9 mouse cellular contexts compared by ENCODE assay signal in genomic region chr1:75421794-75422193, GRCm38 (mm10). TPM values are rescaled to one million over a fixed set of nuclear protein-coding genes. Genes with fewer than 3 reads are reported as not detected.
A peak's percentile ranks its signal among the peaks of the same experiment; 100 is the strongest.
DNase-seq lines count a peak whose midpoint lies in the region; ATAC-seq and TF ChIP-seq lines count a peak whose summit lies in the region.
"Had no signal": no experiment of that assay in that cellular context is flagged by ENCODE, and none has a peak within 500 bp of the region (broad histone marks: within the 10 kb centered on the region; RNA-seq: fewer than 3 reads in every experiment).

No protein-coding gene starts in this region.

- WGBS in kidney, postnatal 0 days = 31% methylated on average over 20 of the region's 20 CpGs
- 4% methylated on average over 20 of the region's 20 CpGs for WGBS in forebrain, embryonic 12.5 days
- whole genome bisulfite sequencing in hindbrain, postnatal 0 days = 13% methylated on average over 20 of the region's 20 CpGs
- WGBS in neural tube, embryonic 13.5 days = 6% methylated on average over 20 of the region's 20 CpGs

- no peak for DNase-seq in kidney, postnatal 0 days (ENCODE audit: low spot score)
- DNase-seq in kidney, adult 9 months = no peak
- no peak for DNase-seq in hindbrain, postnatal 0 days (ENCODE audit: low spot score)
- no peak for DNase-seq in adrenal gland, postnatal 36 days
- no peak for DNase-seq in right cerebral cortex, postnatal 36 days (ENCODE audit: low spot score in 2 of 2)
- DNase-seq: lung, adult 18-20 months; thymus, postnatal 36 days had no signal

- peaks cover 16% of the 10 kb centered on the region for H3K4me1 ChIP-seq in kidney, postnatal 0 days (replicated peaks; ENCODE audit: insufficient read depth, low read length)
- peaks cover 33% of the 10 kb centered on the region for H3K4me1 ChIP-seq in forebrain, embryonic 12.5 days
- no peaks in the 10 kb centered on the region for H3K4me1 ChIP-seq in hindbrain, postnatal 0 days (ENCODE audit: insufficient read depth, low read length)
- peaks cover 28% of the 10 kb centered on the region for H3K4me1 ChIP-seq in neural tube, embryonic 13.5 days (replicated peaks)

- H3K9ac ChIP-seq in kidney, postnatal 0 days (ENCODE audit: low read depth, low read length) = no peak overlapping the region
- peak overlapping the region; percentile 38 for H3K9ac ChIP-seq in forebrain, embryonic 12.5 days
- H3K9ac ChIP-seq in hindbrain, postnatal 0 days (replicated peaks; ENCODE audit: low read length) = 0 out of 2 replicates have a peak overlapping the region, but pooled peaks have one; percentile 13
- peak overlapping the region; percentile 66 for H3K9ac ChIP-seq in neural tube, embryonic 13.5 days

- H3K36me3 ChIP-seq in kidney, postnatal 0 days (ENCODE audit: insufficient read depth, low read length) = no peaks in the 10 kb centered on the region
- H3K36me3 ChIP-seq in forebrain, embryonic 12.5 days (replicated peaks) = no peaks in the 10 kb centered on the region
- no peaks in the 10 kb centered on the region for H3K36me3 ChIP-seq in hindbrain, postnatal 0 days (ENCODE audit: insufficient read depth, low read length)
- H3K36me3 ChIP-seq in neural tube, embryonic 13.5 days = peaks cover 17% of the 10 kb centered on the region; the same call in 1 of the 2 replicates

- H3K4me2 ChIP-seq in kidney, postnatal 0 days (ENCODE audit: low read length) = 0 out of 2 replicates have a peak overlapping the region, but pooled peaks have one; percentile 57
- H3K4me2 ChIP-seq in forebrain, embryonic 12.5 days = peak overlapping the region; percentile 56
- H3K4me2 ChIP-seq in hindbrain, postnatal 0 days (ENCODE audit: low read depth, low read length) = no peak overlapping the region
- H3K4me2 ChIP-seq in neural tube, embryonic 13.5 days = peak overlapping the region; percentile 60

- no peak for TF ChIP-seq CTCF in kidney, postnatal 0 days (IDR thresholded peaks at IDR 0.05; ENCODE audit: low read depth)
- TF ChIP-seq CTCF in hindbrain, postnatal 0 days (IDR thresholded peaks at IDR 0.05; ENCODE audit: low read depth) = no peak

- peak overlapping the region; percentile 30 for H3K4me3 ChIP-seq in kidney, postnatal 0 days (replicated peaks; ENCODE audit: low read depth, low read length)
- peak overlapping the region; percentile 39 for H3K4me3 ChIP-seq in forebrain, embryonic 12.5 days (replicated peaks)
- no peak overlapping the region for H3K4me3 ChIP-seq in hindbrain, postnatal 0 days (ENCODE audit: low read length)
- H3K4me3 ChIP-seq in neural tube, embryonic 13.5 days = peak overlapping the region; percentile 35; the same call in 1 of the 2 replicates

- H3K27ac ChIP-seq in kidney, postnatal 0 days = no peak overlapping the region
- no peak overlapping the region for H3K27ac ChIP-seq in forebrain, embryonic 12.5 days
- no peak overlapping the region for H3K27ac ChIP-seq in hindbrain, postnatal 0 days
- H3K27ac ChIP-seq in neural tube, embryonic 13.5 days (replicated peaks) = no peak overlapping the region

- ATAC-seq in kidney, postnatal 0 days (replicated peaks; ENCODE audit: low FRiP score, low read depth) = no peak; the same call in 1 of the 2 replicates
- ATAC-seq in forebrain, embryonic 12.5 days (ENCODE audit: low FRiP score) = no peak
- ATAC-seq in hindbrain, postnatal 0 days = 0 out of 2 replicates have a peak, but pooled peaks have one; percentile 13
- ATAC-seq in neural tube, embryonic 13.5 days (ENCODE audit: low read depth) = no peak

- no peaks in the 10 kb centered on the region for H3K9me3 ChIP-seq in kidney, postnatal 0 days (replicated peaks; ENCODE audit: low read length)
- H3K9me3 ChIP-seq in forebrain, embryonic 12.5 days = no peaks in the 10 kb centered on the region
- no peaks in the 10 kb centered on the region for H3K9me3 ChIP-seq in hindbrain, postnatal 0 days (ENCODE audit: low read length)
- no peaks in the 10 kb centered on the region for H3K9me3 ChIP-seq in neural tube, embryonic 13.5 days

- peaks cover 22% of the 10 kb centered on the region for H3K27me3 ChIP-seq in kidney, postnatal 0 days (ENCODE audit: insufficient read depth, low read length)
- peaks cover 60% of the 10 kb centered on the region for H3K27me3 ChIP-seq in forebrain, embryonic 12.5 days
- H3K27me3 ChIP-seq in hindbrain, postnatal 0 days (ENCODE audit: insufficient read depth, low read length) = peaks cover 35% of the 10 kb centered on the region
- peaks cover 65% of the 10 kb centered on the region for H3K27me3 ChIP-seq in neural tube, embryonic 13.5 days

RNA-seq across cellular contexts. Expression of gene Gmppa, which starts 13.9 kb away (rescaled TPM):
- polyA plus RNA-seq in kidney, postnatal 0 days (2015; fragmentation: Nextera tagmentation; extraction: Ambion mirVana) = 69.5 and 72.5 TPM in 2 replicates
- polyA plus RNA-seq in forebrain, embryonic 12.5 days (2016; fragmentation: Nextera tagmentation; extraction: Ambion mirVana) = 54.8 and 55.8 TPM in 2 replicates
- total RNA-seq in hindbrain, postnatal 0 days (2014; rRNA removed) = 88.0 and 96.8 TPM in 2 replicates
- 59.9 and 63.1 TPM in 2 replicates for polyA plus RNA-seq in hindbrain, postnatal 0 days (2015; fragmentation: Nextera tagmentation; extraction: Ambion mirVana)
- polyA plus RNA-seq in neural tube, embryonic 13.5 days (2015; fragmentation: Nextera tagmentation; extraction: Ambion mirVana) = 74.4 and 75.9 TPM in 2 replicates
- total RNA-seq in adrenal gland, postnatal 36 days (2021) = 10 to 100 TPM; 58.7 to 72.1 TPM

RNA-seq across cellular contexts. Expression of gene Asic4, which starts 28.4 kb away (rescaled TPM):
- polyA plus RNA-seq in kidney, postnatal 0 days (2015; fragmentation: Nextera tagmentation; extraction: Ambion mirVana) = 0.40 and 0.45 TPM in 2 replicates
- 6.4 and 8.2 TPM in 2 replicates for polyA plus RNA-seq in forebrain, embryonic 12.5 days (2016; fragmentation: Nextera tagmentation; extraction: Ambion mirVana)
- total RNA-seq in hindbrain, postnatal 0 days (2014; rRNA removed) = 71.4 and 74.1 TPM in 2 replicates
- polyA plus RNA-seq in hindbrain, postnatal 0 days (2015; fragmentation: Nextera tagmentation; extraction: Ambion mirVana) = 17.0 and 21.0 TPM in 2 replicates
- 28.7 and 28.8 TPM in 2 replicates for polyA plus RNA-seq in neural tube, embryonic 13.5 days (2015; fragmentation: Nextera tagmentation; extraction: Ambion mirVana)
- 1 to 10 TPM; 3.1 to 4.8 TPM for total RNA-seq in adrenal gland, postnatal 36 days (2021)

RNA-seq across cellular contexts. Expression of gene Speg, which starts 46.7 kb away (rescaled TPM):
- 40.1 and 44.3 TPM in 2 replicates for polyA plus RNA-seq in kidney, postnatal 0 days (2015; fragmentation: Nextera tagmentation; extraction: Ambion mirVana)
- 10.0 and 11.3 TPM in 2 replicates for polyA plus RNA-seq in forebrain, embryonic 12.5 days (2016; fragmentation: Nextera tagmentation; extraction: Ambion mirVana)
- 50.4 and 52.7 TPM in 2 replicates for total RNA-seq in hindbrain, postnatal 0 days (2014; rRNA removed)
- 19.2 and 19.9 TPM in 2 replicates for polyA plus RNA-seq in hindbrain, postnatal 0 days (2015; fragmentation: Nextera tagmentation; extraction: Ambion mirVana)
- polyA plus RNA-seq in neural tube, embryonic 13.5 days (2015; fragmentation: Nextera tagmentation; extraction: Ambion mirVana) = 17.8 and 21.4 TPM in 2 replicates
- total RNA-seq in adrenal gland, postnatal 36 days (2021) = 10 to 100 TPM in 1 of 2 experiments, 1 to 10 TPM in 1; 9.8 to 10.8 TPM

RNA-seq across cellular contexts. Expression of gene Chpf, which starts 57.3 kb away (rescaled TPM):
- 37.1 and 38.3 TPM in 2 replicates for polyA plus RNA-seq in kidney, postnatal 0 days (2015; fragmentation: Nextera tagmentation; extraction: Ambion mirVana)
- 21.6 and 25.8 TPM in 2 replicates for polyA plus RNA-seq in forebrain, embryonic 12.5 days (2016; fragmentation: Nextera tagmentation; extraction: Ambion mirVana)
- 155 and 173 TPM in 2 replicates for total RNA-seq in hindbrain, postnatal 0 days (2014; rRNA removed)
- 55.3 and 55.8 TPM in 2 replicates for polyA plus RNA-seq in hindbrain, postnatal 0 days (2015; fragmentation: Nextera tagmentation; extraction: Ambion mirVana)
- 39.1 and 41.0 TPM in 2 replicates for polyA plus RNA-seq in neural tube, embryonic 13.5 days (2015; fragmentation: Nextera tagmentation; extraction: Ambion mirVana)
- 10 to 100 TPM; 55.3 to 63.1 TPM for total RNA-seq in adrenal gland, postnatal 36 days (2021)

RNA-seq across cellular contexts. Expression of gene Tmem198, which starts 57.5 kb away (rescaled TPM):
- polyA plus RNA-seq in kidney, postnatal 0 days (2015; fragmentation: Nextera tagmentation; extraction: Ambion mirVana) = 0.61 and 1.3 TPM in 2 replicates
- 20.8 and 24.1 TPM in 2 replicates for polyA plus RNA-seq in forebrain, embryonic 12.5 days (2016; fragmentation: Nextera tagmentation; extraction: Ambion mirVana)
- 52.7 and 69.3 TPM in 2 replicates for total RNA-seq in hindbrain, postnatal 0 days (2014; rRNA removed)
- 33.9 and 36.4 TPM in 2 replicates for polyA plus RNA-seq in hindbrain, postnatal 0 days (2015; fragmentation: Nextera tagmentation; extraction: Ambion mirVana)
- 37.2 and 40.9 TPM in 2 replicates for polyA plus RNA-seq in neural tube, embryonic 13.5 days (2015; fragmentation: Nextera tagmentation; extraction: Ambion mirVana)
- 1 to 10 TPM; 2.6 to 4.1 TPM for total RNA-seq in adrenal gland, postnatal 36 days (2021)
